Mouse (Mus musculus): ENCODE results near the gene Mapk1. TPM values are rescaled to one million over a fixed set of nuclear protein-coding genes. Genes with fewer than 3 reads are reported as not detected.
A peak's percentile ranks its signal among the peaks of the same experiment; 100 is the strongest.
"Not testable (repeated sequence)": the region's sequence is repeated elsewhere in the genome, so short reads cannot be mapped to it uniquely, and the experiment has no call there.

Gene Mapk1
- total RNA-seq (2021): 179 and 204 TPM in 2 replicates
- long read RNA-seq, experiment 1, full-length matches to known transcripts: 87 of 109 reads
- long read RNA-seq, experiment 1, partial matches to known transcripts: 8 of 109 reads
- long read RNA-seq, experiment 1, other reads (novel, unspliced or antisense): 14 of 109 reads
- long read RNA-seq, experiment 2, full-length matches to known transcripts: 42 of 66 reads
- long read RNA-seq, experiment 2, partial matches to known transcripts: 8 of 66 reads
- long read RNA-seq, experiment 2, other reads (novel, unspliced or antisense): 16 of 66 reads

DNA sequence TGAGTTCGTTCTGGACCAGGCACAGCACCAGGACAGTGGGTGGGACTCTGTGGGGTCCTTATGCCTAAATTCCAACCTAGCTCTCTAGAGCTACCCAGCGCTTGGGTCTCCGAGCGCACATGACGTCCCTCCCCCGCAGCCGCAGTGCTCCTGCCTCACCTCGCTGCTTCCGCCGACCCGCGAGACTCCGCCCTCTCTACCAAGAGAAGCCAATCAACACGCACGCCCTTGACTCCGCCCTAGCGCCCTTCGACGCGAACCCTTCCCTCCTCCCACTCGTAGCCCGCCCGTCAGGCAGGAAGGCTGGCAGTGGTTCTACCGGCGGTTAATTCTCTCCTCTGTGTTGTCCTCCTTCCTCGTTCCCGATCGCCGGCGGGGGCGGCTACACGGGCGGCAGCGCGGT, at the start of gene Mapk1:
Gene Mapk1, plus strand, starts transcription at position 252 of the 403 bp plus-strand sequence.
- peak; percentile 97 for DNase-seq

DNA sequence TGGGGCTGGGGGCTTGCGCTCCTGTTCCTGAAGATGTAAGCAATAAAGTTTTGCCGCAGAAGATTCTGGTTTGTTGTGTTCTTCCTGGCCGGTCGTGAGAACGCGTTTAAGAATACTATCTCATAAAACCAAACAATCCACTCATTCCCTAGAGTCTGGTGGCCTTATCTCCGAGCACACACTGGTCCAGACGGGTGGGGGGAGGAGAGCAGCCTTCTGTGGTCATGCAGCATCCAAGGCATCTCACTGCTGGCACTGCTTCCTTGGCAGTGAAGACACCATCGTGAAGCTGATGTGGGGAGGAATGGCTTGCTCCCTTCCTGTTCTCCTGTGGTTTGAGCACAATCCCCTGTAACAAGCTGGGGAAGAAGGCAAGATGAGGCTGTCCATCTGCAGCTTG, 43.6 kb upstream of the Mapk1 start:
- no peak for DNase-seq

DNA sequence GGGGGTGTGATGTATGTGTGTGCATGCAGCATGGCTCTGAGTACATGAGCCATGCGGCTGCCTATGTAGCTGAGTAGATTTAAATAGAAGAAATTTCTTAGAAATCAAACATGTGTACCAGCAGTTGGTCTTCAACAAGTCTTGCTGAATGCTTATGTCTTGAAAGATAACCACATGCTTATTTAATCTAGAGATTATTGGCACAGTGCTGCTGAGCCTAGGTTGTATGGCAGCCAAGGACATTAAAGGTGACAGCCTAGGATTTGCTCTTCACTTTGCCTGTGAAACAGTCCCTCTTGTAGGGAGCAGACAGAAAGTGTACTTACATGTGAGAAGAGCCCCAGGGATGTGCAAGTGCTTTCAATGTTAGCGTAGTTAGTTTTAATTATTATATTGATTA, 42.1 kb upstream of the Mapk1 start:
- DNase-seq: no peak

DNA sequence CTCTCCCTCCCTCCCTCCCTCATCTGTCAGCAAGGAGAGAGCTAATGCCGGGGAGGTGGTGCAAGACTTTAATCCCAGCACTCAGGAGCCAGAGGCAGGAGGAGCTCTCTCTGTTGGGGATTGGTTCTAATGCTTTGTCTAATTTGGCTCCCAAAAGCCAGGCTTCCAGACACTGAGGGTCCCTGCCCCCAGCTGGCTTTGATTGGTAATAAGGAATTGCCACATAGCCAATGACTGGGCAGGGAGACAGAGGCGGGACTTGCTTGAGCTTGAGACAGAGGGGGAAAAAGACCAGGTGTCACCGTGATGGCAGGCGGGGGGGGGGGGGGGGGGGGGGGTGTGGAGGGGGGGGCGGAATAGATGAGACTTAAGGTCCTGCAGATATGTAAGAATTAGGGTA, 24.6 kb upstream of the Mapk1 start:
- no peak for DNase-seq

DNA sequence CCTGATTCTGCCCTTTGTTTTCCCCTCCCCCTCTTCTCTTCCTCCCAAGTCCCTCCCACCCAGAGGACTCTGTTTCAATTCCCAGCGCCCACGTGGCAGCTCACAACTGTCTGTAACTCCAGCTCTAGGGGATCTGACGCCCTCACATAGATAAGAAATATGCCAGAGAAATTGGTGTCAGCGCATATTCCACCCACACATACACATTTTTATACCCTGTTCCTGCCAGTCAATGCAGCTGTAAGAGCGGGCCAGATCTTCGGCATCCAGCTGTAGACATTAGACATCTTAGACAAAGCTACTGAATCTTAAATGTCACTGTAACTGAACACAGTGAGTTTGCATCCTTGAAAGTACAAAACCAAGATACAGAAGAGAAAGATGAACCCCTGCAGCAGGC, 23.3 kb upstream of the Mapk1 start:
- DNase-seq: no peak

DNA sequence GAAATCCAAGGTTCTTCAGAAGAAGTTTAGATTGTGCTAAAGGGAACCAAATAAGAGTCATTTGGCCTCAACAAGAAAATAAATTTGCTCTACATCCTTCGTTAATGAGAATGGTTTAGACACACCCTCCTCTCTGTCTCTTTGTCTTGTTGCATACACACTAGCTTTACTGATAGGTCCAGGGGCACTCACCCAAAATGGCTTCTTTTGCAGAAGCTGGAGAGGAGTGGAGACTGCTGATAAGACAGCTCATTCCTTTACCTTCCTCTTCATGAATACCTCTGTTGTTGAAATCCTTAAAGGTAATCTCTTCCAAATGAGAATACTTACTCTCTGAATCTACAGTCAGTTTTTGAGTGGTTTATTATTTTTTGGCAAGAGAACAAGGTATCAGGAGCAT, 18.0 kb upstream of the Mapk1 start:
- DNase-seq: no peak

DNA sequence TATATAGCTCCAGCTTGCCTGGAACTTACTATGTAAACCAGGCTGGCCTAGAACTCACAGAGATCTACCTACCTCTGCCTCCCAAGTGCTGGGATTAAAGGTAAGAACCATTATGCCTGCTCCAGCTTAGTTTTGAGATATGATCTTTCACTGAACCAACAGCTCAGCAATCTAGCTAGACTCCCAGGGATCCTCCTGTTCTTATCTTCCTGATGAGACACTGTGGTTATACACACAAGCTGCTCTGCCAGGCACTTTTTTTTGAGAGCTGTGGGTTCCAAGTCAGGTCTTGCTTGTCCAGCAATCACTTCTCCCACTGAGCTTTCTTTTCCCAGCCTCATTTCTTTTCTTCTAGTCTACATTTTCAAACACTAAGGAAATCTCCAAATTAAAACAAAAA, 16.9 kb upstream of the Mapk1 start:
- DNase-seq: no peak

DNA sequence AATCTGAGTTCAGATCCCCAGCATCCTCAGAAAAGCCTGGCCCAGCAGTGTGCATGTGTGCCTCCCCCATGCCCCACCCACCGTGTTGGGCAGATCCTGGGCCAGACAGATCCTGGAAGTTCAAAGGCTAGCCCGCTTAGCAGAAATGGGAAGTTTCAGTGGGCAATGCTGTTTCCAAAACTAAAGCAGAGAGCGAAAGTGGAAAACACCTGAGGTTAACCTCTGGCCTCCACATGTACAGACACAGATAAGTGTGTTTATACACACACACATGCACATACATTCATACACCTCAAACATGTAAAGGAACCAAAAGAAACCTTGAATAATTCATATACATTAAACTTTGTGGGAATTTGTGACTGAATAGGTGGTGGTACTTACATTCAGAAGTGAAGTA, 5.1 kb upstream of the Mapk1 start:
- DNase-seq: no peak

DNA sequence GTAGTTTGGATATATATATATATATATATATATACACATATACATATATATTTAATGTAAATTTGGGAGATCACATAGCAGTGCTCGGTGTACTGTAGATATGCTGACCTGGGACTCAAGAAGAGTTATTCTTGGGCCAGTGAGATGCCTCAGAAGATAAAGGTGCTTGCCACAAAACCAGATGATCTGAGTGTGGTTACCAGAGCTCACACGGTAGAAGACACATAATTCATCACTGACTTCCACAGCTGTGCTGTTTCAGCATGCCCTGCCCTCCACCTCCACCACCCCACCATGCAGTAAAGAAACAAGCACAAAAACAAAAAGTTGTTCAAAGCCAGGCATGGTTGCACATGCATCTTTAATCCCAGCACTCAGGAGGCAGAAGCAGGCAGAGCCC, 4.4 kb upstream of the Mapk1 start:
- DNase-seq: no peak

DNA sequence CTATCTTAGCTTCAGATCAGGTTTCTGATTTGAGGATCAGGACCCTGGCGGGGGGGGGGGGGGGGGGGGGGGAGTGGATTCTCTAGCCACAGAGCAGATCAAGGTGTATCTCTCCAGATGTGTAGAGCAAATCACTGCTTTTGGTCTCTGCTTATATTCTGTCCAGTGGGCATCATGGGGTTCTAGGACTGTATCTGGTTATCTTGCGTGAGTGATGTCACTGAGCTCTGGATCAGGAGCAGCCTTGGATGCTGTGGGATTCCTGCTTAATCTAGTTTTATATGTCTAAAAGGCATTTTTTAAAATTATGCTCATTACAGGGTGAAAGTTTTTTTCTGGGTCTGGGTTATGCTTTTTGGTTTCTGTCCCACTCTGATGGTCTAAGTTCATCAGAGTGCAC, 546 bp upstream of the Mapk1 start:
- DNase-seq: no peak

DNA sequence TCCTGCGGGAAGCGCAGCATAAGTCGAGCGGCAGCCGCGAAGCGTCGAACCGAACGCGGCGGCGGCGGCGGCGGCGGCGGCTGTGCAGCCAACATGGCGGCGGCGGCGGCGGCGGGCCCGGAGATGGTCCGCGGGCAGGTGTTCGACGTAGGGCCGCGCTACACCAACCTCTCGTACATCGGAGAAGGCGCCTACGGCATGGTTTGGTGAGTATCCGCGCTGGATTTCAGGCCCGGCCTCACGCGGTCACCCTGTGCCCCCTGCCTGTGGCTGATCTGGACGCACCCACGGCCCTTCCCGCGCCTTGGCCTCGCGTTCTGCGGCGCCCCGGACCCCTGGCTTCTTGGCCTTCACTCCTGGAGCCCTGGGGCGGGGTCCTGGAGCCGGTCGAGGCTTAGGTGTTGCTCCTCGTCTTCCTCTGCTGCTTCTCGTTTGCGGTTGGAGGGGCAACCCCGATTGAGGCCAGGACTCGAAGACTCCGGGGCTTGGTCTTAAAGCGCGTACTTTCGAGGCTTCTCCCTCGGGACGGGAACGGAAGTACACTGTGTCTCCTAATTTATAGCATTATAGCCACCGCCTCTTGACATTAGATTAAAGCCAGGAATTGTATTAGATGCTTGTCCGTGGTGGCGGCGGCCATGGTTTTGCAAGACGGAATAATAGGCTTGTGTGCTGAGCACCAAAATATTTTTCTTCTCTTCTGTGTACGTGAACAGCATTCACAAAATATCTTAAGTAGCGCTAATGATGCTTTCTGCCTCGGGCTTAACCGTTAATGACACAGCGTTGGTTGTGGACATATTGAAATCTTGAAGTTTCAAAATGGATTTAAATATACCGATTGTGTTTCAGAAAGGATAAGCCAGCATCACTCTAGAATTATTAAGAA, 596 bp downstream of the Mapk1 start:
- DNase-seq: peak; percentile 73

DNA sequence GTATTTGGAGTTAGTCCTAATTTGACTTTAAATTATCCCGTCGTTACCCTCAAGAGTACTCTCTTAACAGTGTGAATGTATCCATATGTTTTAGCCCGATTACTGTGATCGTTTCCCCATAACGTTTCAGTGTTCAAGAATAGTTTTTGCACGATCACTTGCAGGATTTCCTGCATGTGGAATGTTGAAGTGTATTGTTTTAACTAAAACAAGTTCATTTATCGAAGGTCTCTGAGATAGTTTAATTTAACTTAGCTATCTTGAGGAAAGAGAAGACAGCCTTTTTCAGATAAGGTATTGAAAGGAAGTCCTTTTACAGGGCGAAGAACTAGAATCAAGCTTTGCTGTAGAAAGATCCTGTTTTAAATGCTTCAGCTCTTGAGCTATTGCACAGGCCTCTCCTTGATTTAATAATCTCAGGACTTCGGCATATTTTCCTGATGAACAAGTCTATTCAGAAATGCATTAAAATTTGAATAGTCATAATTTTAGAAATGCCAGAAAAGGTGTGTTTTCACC, 1.3 kb downstream of the Mapk1 start:
- DNase-seq: no peak

DNA sequence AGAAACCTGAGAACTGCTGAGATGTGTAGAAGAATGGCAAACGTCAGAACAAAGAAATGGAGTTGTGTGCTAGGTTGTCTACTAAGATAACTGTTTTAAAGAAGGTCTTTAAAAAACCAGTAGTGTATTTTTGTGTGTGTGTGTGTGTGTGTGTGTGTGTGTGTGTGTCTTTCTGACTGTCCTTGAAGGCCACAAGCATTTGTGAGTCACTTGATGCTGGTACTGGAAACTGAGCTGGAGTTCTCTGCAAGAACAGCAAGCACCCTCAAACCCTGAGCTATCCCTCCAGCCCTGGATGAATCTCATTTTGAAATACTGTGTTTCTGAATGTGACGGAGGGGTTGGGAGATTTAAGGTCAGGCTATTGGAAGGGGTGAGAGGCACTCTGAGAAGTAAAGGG, 4.1 kb downstream of the Mapk1 start:
- DNase-seq: peak; percentile 21

DNA sequence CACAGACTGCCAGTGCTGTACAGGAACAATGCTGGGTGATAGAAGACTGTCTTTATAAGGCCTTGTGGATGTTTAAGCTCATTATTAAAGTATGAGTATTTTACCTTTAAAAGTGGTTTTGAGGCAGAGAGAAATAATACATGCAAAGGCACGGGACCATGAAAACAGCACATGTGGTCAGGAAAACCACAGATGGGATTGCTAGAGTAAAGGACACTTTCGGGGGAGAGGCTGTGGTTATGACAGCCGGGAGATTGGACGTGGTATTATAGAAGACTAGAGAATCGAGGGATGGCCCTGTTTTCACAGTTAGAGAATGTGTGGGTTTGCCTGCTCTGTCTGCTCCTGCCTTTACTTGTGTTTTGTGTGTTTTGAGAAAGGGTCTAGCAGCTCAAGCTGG, 5.7 kb downstream of the Mapk1 start:
- DNase-seq: no peak

DNA sequence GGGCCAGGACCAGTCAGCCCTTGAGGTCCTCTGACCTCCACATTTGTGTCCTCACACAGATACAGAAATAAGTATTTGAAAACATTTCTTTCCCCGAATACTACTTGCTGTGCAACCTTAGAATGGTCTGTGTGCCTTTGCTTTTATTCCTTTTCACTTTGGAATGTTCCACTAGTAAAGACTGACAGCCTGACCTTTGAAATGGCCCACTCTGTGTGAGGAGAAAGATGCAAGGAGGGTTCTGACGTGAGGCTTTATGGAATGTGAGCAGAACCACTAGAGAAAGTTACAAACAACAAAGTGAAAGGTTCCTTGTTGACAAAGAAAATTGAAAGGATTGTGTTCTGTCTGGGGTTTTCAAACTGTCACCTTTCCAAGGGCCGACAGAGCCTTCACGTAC, 6.8 kb downstream of the Mapk1 start:
- DNase-seq: no peak

DNA sequence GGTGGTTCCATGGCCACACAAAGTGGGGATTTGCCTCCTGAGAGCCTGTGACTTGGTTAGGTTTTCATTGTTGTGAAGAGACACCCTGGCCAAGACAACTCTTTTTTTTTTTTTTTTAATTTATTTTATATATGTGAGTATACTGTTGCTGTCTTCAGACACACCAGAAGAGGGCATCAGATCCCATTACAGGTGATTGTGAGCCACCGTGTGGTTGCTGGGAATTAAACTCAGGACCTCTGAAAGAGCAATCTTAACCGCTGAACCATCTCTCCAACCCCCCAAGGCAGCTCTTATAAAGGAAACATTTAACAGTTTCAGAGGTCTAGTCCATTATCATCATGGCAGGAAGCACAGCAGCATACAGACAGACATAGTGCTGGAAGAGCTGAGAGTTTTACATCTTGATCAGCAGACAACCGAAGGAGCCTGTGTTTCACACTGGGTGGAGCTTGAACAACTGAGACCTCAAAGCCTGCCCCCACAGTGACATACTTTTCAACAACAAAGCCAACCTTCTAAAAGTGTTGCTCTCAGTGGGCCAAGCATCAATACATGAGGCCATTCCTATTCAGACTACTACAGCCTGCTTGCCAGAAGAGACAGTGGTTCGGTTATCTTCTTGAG, 11.4 kb downstream of the Mapk1 start:
- DNase-seq: no peak

DNA sequence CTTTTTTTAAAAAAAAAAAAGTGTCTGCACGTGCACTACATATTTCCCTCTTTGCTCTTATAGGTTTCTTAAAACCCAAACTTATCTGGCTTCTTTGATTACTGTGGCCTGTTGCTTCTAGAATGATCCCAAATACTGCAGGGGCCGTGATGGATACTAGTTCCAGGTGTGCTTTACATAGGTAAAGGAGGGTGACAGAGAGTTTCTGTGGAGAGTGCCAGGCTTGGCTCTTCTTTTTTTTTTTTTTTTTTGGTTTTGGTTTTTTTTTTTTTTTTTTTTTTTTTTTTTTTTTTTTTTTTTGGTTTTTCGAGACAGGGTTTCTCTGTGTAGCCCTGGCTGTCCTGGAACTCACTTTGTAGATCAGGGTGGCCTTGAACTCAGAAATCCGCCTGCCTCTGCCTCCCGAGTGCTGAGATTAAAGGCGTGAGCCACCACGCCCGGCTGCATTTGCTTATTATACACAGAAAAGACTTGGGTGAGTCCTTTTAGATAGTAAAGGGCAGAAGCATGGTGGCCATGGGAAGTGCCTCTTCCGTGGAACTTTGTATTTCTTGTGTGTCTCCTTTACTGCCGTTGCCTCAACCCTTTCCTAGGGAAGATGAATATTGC, 13.0 kb downstream of the Mapk1 start:
- DNase-seq: not testable (repeated sequence)

DNA sequence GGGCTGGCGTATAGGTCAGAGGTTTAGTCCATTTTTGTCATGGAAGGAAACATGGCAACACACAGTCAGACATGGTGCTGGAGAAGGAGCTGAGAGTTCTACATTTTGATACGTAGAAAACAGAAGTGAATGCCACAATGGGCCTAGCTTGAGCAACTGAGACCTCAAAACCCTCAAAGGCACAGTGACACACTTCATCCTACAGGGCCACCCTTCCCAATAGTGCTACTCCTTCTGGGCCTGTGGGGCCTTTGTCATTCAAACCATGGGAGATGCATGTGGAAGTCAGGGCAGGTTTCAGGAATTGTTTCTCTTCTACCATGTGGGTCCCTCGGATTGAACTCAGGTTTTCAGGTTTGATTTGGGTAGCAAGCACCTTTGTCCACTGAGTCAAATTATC, 17.9 kb downstream of the Mapk1 start:
- no peak for DNase-seq

DNA sequence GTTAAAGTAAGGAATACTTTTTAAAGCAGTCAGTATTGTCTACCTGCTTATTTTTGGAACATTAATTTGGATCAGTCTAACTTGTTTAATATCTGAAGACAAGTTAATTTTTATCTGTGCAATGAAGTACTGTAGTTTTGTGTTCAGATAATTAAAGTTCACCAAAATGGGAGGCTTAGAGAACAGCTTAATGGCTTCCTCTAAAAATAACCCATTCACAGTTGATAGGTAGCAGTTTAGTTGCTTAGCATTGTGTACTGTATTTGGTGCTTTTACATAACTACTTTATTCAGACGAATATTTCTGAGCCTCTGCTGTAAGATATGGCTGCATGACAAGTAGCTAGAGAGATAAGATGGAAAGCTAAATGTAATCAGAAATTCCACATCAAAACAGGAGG, 23.9 kb downstream of the Mapk1 start:
- no peak for DNase-seq

DNA sequence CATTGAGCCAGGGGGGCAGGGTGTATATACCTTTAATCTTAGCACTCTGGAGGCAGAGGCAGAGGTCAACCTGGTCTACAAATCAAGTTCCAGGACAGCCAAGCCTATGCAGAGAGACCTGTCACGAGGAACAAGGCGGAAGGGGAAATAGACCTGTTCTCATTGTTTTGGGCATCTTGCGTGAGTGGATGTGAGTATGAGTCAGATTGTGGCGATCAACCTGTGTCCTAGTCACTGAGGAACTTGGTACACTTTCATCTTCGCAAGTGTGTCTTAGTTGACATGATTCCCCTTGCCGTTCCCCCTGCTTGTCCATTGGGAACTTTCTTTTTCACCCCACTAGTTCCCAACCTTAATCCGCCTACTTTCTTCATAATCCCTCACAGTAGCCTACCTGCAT, 26.9 kb downstream of the Mapk1 start:
- DNase-seq: no peak

DNA sequence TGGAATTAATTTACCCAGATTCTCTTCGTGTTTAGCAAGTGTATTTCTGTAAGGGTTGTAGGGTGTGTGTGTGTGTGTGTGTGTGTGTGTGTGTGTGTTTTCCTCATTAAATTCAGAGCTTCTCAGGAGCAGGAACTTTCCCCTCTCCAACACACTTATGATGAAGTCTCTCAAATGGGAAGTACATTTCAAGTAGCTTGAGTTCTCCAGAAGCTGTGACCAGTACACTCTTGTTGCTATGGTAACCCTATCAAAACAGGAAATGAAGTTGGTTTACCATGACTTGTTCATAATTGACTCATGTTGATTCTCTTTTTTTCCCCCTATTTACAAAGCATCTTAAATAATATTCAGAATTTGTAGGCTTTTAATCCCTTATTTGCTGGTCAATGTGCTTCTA, 29.4 kb downstream of the Mapk1 start:
- no peak for DNase-seq

DNA sequence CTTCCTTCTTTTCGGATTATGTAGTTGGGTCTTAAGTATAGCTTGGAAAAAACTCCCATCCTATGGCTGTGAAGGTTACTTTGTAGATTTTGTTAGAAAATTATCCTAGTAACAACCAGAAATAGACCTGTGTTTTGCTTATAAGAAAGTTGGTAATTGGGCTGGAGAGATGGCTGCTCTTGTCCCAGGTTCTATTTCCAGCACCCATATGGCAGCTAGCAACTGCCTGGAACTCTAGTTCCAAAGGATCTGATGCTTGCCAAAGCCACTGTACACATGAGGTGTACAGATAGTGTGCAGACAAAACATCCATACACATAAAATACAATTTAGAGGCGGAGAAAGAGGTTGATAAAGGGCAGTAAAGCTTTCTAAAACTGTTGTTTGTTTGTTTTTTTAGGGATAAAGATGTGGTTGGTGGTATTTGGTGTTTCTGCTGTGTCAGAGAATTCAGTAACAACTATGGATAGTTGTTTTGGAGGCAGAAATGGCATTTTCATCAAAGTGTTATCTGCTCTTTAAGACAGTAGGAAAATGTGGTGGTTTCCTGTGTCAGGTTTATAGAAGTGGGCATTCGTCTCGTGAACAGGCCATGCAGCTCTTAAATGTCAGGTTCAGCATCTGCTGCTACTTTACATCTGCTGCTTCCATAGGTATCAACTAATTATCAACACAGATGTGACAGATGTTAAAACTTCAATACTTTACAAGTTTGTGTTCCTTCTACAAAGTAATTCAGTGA, 32.1 kb downstream of the Mapk1 start:
- no peak for DNase-seq
